Mouse (Mus musculus): ENCODE data around the gene Selenbp1. TPM values are rescaled to one million over a fixed set of nuclear protein-coding genes. Genes with fewer than 3 reads are reported as not detected.
"Not testable (repeated sequence)": the region's sequence is repeated elsewhere in the genome, so short reads cannot be mapped to it uniquely, and the experiment has no call there.

Selenbp1 gene
- polyA plus RNA-seq, 1 experiment from 2014 or later: 11.2 TPM

DNA sequence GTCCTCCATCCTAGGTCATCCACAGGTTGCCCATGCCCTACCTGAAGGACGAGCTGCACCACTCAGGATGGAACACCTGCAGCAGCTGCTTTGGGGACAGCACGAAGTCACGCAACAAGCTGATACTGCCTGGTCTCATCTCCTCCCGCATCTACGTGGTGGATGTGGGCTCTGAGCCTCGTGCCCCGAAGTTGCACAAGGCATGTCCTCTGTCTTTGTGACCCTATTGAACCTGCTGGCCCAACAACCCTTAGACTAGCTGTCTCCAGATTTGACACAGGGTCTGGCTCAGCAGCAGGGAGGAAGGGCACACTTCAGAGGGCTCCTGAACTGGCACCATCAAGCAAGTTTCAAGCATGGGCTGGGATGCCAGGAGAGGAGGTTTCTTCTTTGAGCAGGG lies 4.3 kb downstream of the Selenbp1 start:
- not testable (repeated sequence) for H3K36me3 ChIP-seq (replicated peaks); H3K4me3 ChIP-seq; ATAC-seq (replicated peaks); H3K9ac ChIP-seq; H3K4me1 ChIP-seq; H3K4me2 ChIP-seq; H3K9me3 ChIP-seq; H3K27ac ChIP-seq; H3K27me3 ChIP-seq (replicated peaks)
- 89% methylated on average over 7 of the region's 7 CpGs for WGBS

GRCm38 (mm10) chr3:94940033-94940432 lies 7.2 kb downstream of the Selenbp1 start:
- H3K27me3 ChIP-seq (replicated peaks); H3K4me1 ChIP-seq; H3K36me3 ChIP-seq (replicated peaks); H3K27ac ChIP-seq; ATAC-seq (replicated peaks); H3K9ac ChIP-seq; H3K9me3 ChIP-seq; H3K4me2 ChIP-seq; H3K4me3 ChIP-seq: not testable (repeated sequence)
- WGBS: 70% methylated on average over 9 of the region's 9 CpGs

GRCm38 (mm10) chr3:94942211-94942967 lies 9.5 kb downstream of the Selenbp1 start:
- H3K4me3 ChIP-seq; H3K9ac ChIP-seq; ATAC-seq (replicated peaks); H3K4me1 ChIP-seq; H3K27me3 ChIP-seq (replicated peaks); H3K4me2 ChIP-seq; H3K27ac ChIP-seq; H3K36me3 ChIP-seq (replicated peaks); H3K9me3 ChIP-seq: not testable (repeated sequence)
- WGBS: 81% methylated on average over 9 of the region's 9 CpGs

DNA sequence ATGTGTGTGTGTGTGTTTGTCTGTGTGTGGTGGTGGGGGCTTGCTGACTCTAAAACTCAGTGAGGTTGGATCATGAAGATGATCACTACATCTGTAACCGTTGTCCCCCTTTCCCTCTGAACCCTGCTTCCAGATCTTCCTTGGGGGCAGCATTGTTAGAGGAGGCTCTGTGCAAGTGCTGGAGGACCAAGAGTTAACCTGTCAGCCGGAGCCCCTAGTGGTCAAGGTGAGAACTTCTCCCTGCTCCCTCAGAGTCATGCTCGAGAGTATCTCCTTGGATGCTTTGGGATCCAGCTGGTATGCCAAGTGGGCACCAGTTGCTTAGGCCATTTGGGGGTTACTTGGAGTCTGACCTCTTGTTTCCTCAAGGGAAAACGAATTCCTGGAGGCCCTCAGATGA lies 10.8 kb downstream of the Selenbp1 start:
- H3K36me3 ChIP-seq (replicated peaks); H3K9me3 ChIP-seq; H3K27me3 ChIP-seq (replicated peaks); H3K9ac ChIP-seq; H3K4me2 ChIP-seq; H3K4me1 ChIP-seq; ATAC-seq (replicated peaks); H3K4me3 ChIP-seq; H3K27ac ChIP-seq: not testable (repeated sequence)
- WGBS: 15% methylated on average over 4 of the region's 4 CpGs

DNA sequence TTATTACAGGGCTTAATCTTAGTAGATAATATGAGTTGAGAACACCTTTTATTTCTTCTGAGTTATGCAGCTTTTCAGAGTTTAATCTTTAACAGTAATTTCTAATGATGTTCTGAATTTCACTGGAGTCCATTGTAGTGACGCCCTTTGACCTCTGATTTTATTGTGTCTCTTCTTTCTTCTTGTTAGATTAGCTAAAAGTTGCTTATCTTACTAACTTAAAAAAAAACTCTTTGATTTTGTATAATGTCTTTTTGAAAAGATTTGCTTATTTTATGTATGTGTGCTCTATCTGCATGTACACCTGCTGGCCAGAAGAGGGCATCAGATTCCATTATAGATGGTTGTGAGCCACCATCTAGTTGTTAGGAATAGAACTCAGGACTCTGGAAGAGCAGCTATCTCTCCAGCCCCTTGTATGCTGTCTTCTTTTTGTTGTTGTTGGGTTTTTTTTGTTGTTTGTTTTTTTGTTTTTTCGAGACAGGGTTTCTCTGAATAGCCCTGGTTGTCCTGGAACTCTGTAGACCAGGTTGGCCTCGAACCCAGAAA lies 15.3 kb downstream of the Selenbp1 start:
- Histone ChIP-seq H3K4me2 (no peak overlapping the region), H3K27ac (no peak overlapping the region), H3K27me3 (replicated peaks) (no peaks in the 10 kb centered on the region), H3K4me3 (no peak overlapping the region), H3K36me3 (replicated peaks) (no peaks in the 10 kb centered on the region), H3K4me1 (peaks cover 8% of the 10 kb centered on the region), H3K9ac (no peak overlapping the region), H3K9me3 (no peaks in the 10 kb centered on the region)
- no peak for ATAC-seq (replicated peaks)
- WGBS: 74% methylated on average over 3 of the region's 3 CpGs

GRCm38 (mm10) chr3:94949645-94950044 lies 16.8 kb downstream of the Selenbp1 start:
- no peak overlapping the region for H3K9ac ChIP-seq
- no peak overlapping the region for H3K4me2 ChIP-seq
- H3K4me3 ChIP-seq: no peak overlapping the region

DNA sequence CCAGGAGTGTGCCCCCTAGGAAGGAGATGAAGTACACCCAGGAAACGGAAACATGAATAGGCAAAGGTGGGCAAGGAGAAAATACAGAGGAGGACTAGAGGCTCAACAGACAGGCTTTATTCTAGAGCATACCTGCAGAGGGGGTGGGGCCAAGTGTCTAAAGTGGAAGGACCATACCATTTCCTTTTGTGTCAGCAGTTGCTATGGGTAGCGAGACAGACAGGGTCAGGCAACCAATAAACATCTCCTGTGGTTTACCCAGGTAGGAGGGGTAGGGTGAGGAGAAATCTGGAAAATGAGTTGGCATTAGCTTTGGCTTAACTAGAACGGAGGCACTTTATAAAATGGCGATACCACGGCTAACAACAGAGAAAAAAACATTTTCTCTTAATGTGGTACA lies 19.9 kb downstream of the Selenbp1 start:
- Histone ChIP-seq H3K36me3 (replicated peaks) (0 out of 2 replicates have a peak, but pooled peaks cover 5% of the 10 kb centered on the region), H3K9me3 (no peaks in the 10 kb centered on the region), H3K27ac (no peak overlapping the region), H3K9ac (no peak overlapping the region), H3K4me2 (peak overlapping the region; percentile 65), H3K27me3 (replicated peaks) (no peaks in the 10 kb centered on the region), H3K4me1 (peaks cover 23% of the 10 kb centered on the region), H3K4me3 (peak overlapping the region; percentile 95)
- ATAC-seq (replicated peaks): no peak
- WGBS: 58% methylated on average over 5 of the region's 5 CpGs

More at GRCm38 (mm10) chr3:94949645-94950044, 16.8 kb downstream of the Selenbp1 start:
- H3K9me3 ChIP-seq: no peaks in the 10 kb centered on the region
- H3K4me1 ChIP-seq: peaks cover 12% of the 10 kb centered on the region
- H3K36me3 ChIP-seq (replicated peaks): no peaks in the 10 kb centered on the region
- 87% methylated on average over 3 of the region's 3 CpGs for WGBS
- no peak overlapping the region for H3K27ac ChIP-seq
- no peak for ATAC-seq (replicated peaks)
- no peaks in the 10 kb centered on the region for H3K27me3 ChIP-seq (replicated peaks)

DNA sequence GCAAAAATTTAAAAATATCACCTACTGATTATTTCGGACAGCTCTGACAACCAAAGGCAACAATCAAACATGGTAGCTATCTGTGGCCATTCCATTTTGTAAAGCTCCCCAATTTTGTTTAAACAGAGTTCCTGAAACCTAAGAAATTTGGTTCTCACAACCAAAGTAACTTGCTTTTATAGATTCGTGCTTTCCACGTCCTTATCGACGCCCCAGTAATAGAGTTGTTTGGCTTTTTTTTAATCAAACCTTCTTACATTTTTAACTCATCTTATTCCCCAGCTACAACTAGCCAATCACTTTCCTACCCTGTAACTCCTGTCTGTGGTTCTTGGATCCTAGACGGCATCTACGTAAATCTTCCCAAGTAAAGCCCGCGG lies 20.5 kb downstream of the Selenbp1 start:
- H3K9me3 ChIP-seq: no peaks in the 10 kb centered on the region

GRCm38 (mm10) chr3:94953764-94954616 lies 21.1 kb downstream of the Selenbp1 start, which contains the start of gene Rfx5:
Gene Rfx5 (plus strand): TSS chr3:94954075.
- WGBS: under 1% methylated on average over 50 of the region's 50 CpGs
- ATAC-seq (replicated peaks): peak; percentile 97
- no peaks in the 10 kb centered on the region for H3K27me3 ChIP-seq (replicated peaks)
- peaks cover 23% of the 10 kb centered on the region for H3K4me1 ChIP-seq
- no peaks in the 10 kb centered on the region for H3K9me3 ChIP-seq
- H3K4me3 ChIP-seq: peak within 1 kb of the TSS; percentile 95
- peak within 1 kb of the TSS; percentile 65 for H3K4me2 ChIP-seq
- peak within 1 kb of the TSS; percentile 99 for H3K27ac ChIP-seq
- 0 out of 2 replicates have a peak, but pooled peaks cover 14% of the 10 kb centered on the region for H3K36me3 ChIP-seq (replicated peaks)
- peak within 1 kb of the TSS; percentile 78 for H3K9ac ChIP-seq

More for the DNA sequence above, 20.5 kb downstream of the Selenbp1 start:
- no peaks in the 10 kb centered on the region for H3K27me3 ChIP-seq (replicated peaks)
- no peak for ATAC-seq (replicated peaks)
- peak overlapping the region; percentile 99 for H3K27ac ChIP-seq
- H3K4me1 ChIP-seq: peaks cover 23% of the 10 kb centered on the region
- peak overlapping the region; percentile 65 for H3K4me2 ChIP-seq
- WGBS: 17% methylated on average over 9 of the region's 9 CpGs
- H3K9ac ChIP-seq: peak overlapping the region; percentile 35
- 0 out of 2 replicates have a peak, but pooled peaks cover 11% of the 10 kb centered on the region for H3K36me3 ChIP-seq (replicated peaks)
- H3K4me3 ChIP-seq: peak overlapping the region; percentile 95

GRCm38 (mm10) chr3:94958295-94958694 lies 25.4 kb downstream of the Selenbp1 start:
- Histone ChIP-seq H3K9ac (no peak overlapping the region), H3K36me3 (replicated peaks) (0 out of 2 replicates have a peak, but pooled peaks cover 14% of the 10 kb centered on the region), H3K4me2 (no peak overlapping the region), H3K9me3 (no peaks in the 10 kb centered on the region), H3K4me1 (peaks cover 14% of the 10 kb centered on the region), H3K27me3 (replicated peaks) (no peaks in the 10 kb centered on the region), H3K27ac (no peak overlapping the region), H3K4me3 (no peak overlapping the region)
- no peak for ATAC-seq (replicated peaks)
- 93% methylated on average over 8 of the region's 8 CpGs for WGBS

DNA sequence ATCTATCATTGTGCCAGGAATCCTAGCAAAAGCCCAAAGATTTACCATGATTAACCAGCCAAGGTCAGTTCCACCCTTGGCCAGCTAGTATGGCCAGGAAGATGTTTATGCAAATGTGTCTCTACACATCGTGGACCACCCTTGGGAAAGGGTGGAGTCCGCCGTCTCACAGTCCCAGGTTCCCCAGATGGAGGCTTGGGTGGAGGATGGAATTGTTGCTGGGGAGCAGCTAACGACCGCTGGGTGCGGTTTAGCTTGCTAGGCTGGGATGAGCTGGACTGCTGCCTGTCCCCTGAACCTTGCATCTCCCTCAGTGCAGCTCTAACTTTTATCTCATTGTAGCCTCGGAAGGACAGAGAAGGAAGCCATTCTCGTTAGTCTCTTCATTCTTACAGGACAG lies 27.0 kb downstream of the Selenbp1 start:
- WGBS: 49% methylated on average over 8 of the region's 8 CpGs
- Histone ChIP-seq H3K4me1 (peaks cover 9% of the 10 kb centered on the region), H3K36me3 (replicated peaks) (0 out of 2 replicates have a peak, but pooled peaks cover 14% of the 10 kb centered on the region), H3K9me3 (no peaks in the 10 kb centered on the region), H3K27ac (no peak overlapping the region), H3K4me2 (no peak overlapping the region), H3K4me3 (no peak overlapping the region), H3K9ac (no peak overlapping the region), H3K27me3 (replicated peaks) (no peaks in the 10 kb centered on the region)
- no peak for ATAC-seq (replicated peaks)

GRCm38 (mm10) chr3:94960322-94960721 lies 27.5 kb downstream of the Selenbp1 start:
- 52% methylated on average over 5 of the region's 5 CpGs for WGBS

More at GRCm38 (mm10) chr3:94960322-94960721, 27.5 kb downstream of the Selenbp1 start:
- no peaks in the 10 kb centered on the region for H3K9me3 ChIP-seq
- H3K27ac ChIP-seq: no peak overlapping the region
- no peak for ATAC-seq (replicated peaks)
- H3K36me3 ChIP-seq (replicated peaks): 0 out of 2 replicates have a peak, but pooled peaks cover 14% of the 10 kb centered on the region
- H3K4me3 ChIP-seq: no peak overlapping the region
- peaks cover 5% of the 10 kb centered on the region for H3K4me1 ChIP-seq
- H3K9ac ChIP-seq: no peak overlapping the region
- no peak overlapping the region for H3K4me2 ChIP-seq
- H3K27me3 ChIP-seq (replicated peaks): no peaks in the 10 kb centered on the region
